Mouse (Mus musculus): ENCODE data around the gene Scel.

Scel gene

GRCm38 (mm10) chr14:103653800-103654199, 140.7 kb downstream of the Scel start:
- no peak for DNase-seq

GRCm38 (mm10) chr14:103655448-103655847, 142.3 kb downstream of the Scel start:
- no peak for DNase-seq

- no peak for DNase-seq
Measured at GRCm38 (mm10) chr14:103657876-103658275, 144.7 kb downstream of the Scel start.

All from cerebellum, adult 8-10 months (tissue).